Mouse (Mus musculus): ENCODE measurements at regions not wholly inside any gene's neighbourhood (a gene's known extent, or its start where the extent isn't known, plus 50 kb on each side); places are given as distances from the start of the nearest gene placed in this dataset.

- intact Hi-C loops (cut with DNase I) = no loop called here
Observed at GRCm38 (mm10) chr12:26809670-26810069, 340.7 kb downstream of the Cmpk2 start.

DNA sequence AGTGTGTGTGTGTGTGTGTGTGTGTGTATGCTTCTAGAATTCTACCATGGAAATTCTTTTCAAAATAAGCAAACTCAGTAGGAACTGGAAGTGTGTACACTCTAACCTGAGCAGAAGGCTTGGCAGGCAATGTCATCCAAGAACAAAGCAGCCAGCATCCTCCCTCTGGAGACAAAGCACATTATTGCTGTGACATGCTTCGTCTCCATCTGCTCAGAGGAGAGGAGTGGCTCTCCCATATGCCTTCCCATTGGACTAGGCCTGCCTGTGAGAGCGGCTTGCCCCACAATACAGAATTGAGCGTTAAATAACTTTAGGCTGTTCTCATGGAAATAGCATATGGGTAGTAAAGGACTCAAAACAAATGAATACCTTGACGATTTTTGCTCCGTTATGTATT, 333.5 kb downstream of the Cmpk2 start:
- no peak for DNase-seq
- intact Hi-C loops (cut with DNase I) = no loop called here

More at GRCm38 (mm10) chr12:26809670-26810069, 340.7 kb downstream of the Cmpk2 start:
- no peak for DNase-seq

DNA sequence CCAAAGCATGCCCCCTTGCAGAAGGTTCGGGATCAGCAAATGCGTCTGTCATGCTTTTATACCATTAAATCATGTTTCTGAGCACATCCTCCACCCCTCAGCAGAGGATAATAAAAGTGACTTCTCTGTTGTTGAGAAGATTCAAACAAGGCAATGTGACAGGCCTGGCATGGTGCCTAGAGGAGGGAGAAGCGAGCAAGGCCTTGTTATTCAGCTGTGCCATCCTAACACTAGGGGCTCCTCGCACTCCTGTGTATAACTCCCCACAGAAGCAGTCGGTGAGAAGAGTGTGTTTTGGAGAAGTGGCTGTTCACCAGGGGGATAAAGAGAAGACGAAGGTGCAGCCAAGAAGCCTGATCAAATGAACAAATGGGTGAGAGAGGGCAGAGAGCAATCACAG, 330.3 kb downstream of the Cmpk2 start:
- no peak for DNase-seq
- intact Hi-C loops (cut with DNase I) = no loop called here

DNA sequence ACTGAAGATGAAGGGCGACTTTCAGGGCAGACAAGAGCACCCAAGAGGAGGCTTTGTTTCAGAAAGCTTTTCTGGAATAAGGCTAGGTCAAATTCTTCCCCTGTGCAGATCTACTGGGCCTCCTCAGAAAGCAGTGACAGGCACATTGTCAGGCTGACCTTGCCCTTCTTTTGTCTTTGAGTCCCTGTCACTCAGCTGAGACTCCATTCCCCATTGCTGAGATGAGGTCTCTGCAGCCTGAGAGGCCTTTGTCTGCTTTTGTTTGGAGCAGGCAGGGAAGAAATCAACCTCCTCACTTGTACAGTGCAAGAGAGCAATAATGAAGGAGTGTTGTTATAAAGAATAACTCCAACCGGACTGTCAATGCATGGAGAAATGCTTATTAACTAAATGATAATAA, 327.4 kb downstream of the Cmpk2 start:
- DNase-seq = no peak
- intact Hi-C loops (cut with DNase I) = no loop called here

DNA sequence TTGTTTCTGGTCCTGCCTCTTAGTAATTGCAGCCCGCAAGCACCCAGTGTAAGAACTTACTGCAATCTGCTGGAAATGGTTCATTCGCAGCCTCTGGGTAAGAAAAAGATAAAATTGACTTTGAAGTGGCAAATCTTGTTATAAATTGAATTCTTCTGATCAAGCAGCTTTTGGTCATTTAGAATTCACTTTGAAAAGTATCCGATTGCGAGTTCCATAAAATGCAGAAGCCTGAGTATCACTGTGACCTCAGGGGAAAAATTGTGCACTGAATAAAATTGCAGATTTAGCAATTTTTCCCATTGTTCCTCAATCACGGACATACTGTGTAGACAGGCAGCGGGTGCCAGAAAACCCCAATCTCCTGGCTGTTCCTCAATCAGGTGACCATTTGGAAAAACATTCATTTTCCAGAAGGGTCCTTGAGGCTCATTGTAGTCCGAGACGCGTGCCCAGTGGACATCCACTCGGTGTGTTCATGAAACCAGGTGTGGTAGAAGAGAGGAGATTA, 320.4 kb downstream of the Cmpk2 start:
- intact Hi-C loops (cut with DNase I) = no loop called here
- DNase-seq = no peak

DNA sequence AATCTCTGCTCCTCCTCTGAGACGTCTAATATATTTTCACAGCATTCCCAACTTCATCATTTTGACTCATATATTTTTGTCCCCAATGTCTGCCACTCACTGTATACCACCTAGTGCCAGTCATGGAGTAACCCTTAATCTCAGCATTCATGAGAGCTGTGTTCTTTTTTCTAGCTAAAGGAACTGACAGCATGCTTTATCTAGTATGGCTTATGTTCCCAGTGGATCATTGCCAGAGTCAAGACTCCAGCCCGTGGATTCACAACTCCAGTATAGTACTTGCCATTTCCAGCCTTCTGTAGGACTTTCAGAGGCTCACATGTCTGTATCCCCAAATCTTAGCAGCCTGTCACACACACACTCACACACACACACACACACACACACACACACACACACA, 316.5 kb downstream of the Cmpk2 start:
- no peak for DNase-seq
- intact Hi-C loops (cut with DNase I) = no loop called here

DNA sequence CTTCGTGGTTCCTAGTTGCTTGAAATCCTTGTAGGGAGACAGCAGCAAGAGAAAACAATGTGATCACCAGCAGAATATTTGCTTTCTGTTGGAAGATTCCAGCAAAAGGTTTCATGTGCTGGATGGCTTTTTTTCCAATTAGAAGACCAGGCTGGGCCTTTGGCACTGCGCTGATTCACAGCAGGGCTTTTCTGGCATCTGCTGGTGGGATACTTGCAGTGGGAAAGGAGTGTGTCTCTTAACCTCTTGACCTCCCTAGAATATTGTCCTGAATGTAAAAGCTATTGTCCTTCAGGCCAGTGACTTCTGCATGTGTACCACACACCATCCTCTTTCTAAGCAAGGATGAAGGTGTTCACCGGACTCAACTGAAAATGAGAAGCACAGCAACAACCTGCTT, 315.4 kb downstream of the Cmpk2 start:
- DNase-seq = no peak
- intact Hi-C loops (cut with DNase I) = no loop called here

DNA sequence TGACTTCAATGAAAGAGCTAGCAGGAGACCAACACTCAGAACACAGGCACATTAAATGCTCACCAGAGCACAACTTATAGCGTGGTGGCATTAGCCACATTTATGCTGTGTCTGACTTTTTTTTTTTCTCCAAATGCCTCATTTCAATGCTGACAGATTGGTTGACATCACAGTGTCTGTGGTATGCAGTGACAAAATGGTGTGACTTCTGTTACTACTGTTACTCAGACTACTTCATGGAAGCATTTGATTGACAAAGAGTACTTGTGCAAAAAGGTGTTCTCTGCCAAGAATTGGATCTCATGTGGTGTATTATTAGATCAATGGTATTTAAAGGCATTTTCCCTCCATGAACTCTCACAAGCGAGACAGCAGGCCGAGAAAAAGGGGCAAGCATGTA, 314.8 kb downstream of the Cmpk2 start:
- intact Hi-C loops (cut with DNase I) = no loop called here
- no peak for DNase-seq

DNA sequence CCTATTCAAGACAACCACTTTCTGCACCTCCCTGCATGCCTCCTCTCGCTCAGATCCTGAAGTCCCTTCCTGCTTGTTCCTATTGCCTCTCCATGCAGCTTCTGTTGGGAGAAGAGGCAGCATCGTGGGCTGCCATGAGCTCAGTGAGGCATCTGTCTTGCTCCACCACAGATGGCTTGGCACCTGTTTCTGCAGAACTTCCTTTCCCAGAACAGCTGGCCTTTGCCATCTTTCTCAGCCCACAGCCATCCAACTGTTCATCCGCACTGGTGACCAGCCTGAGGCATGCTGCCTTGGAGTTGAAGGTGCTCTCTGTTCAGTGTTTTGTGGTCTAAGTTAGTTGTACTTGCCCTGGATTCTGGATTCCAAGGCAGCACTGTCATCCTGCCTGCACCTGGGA, 312.5 kb downstream of the Cmpk2 start:
- intact Hi-C loops (cut with DNase I) = no loop called here
- no peak for DNase-seq

DNA sequence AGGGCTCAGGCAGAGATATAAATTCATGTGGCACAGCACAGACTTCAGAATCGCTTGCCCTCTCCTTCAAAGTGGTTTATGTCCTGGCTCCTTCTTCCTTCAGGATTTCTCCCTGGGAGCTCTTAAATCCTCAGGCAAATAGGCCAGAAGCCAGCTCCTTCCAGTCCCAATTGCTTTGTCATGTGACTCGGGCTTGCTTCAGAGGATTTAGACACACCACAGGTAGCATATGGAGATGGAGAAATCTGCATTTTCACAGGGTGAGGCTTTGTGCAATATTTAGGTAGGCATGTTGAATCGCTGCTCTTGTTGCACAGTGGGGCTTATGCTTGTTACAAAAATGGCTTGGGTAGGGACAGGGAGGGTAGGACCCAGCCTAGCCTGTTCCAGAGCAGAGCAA, 309.8 kb downstream of the Cmpk2 start:
- DNase-seq = no peak
- intact Hi-C loops (cut with DNase I) = no loop called here

GRCm38 (mm10) chr12:26776986-26777385, 308.0 kb downstream of the Cmpk2 start:
- DNase-seq = no peak
- intact Hi-C loops (cut with DNase I) = no loop called here

DNA sequence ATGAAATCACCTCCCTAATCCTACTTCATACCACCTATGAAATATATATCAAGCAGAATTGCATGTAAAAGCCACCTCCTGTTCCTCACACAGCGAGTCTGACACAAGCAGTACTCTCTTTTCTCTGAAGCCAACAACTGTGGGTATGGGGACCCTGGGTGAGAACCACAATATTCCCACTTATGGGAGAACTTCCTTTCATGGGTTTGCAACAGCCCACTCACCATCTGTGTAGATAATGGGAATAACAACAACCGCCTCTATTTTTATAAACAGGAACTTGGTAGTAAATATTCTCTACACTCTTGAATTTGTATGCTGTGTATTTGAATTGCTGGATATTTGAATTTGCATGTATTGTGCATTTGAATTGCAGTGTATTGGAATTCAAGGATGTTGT, 305.0 kb downstream of the Cmpk2 start:
- no peak for DNase-seq
- intact Hi-C loops (cut with DNase I) = no loop called here

GRCm38 (mm10) chr12:26770753-26771583, 302.0 kb downstream of the Cmpk2 start:
- intact Hi-C loops (cut with DNase I) = no loop called here
- DNase-seq = no peak

GRCm38 (mm10) chr12:26767551-26767950, 298.5 kb downstream of the Cmpk2 start:
- DNase-seq = no peak
- intact Hi-C loops (cut with DNase I) = no loop called here

DNA sequence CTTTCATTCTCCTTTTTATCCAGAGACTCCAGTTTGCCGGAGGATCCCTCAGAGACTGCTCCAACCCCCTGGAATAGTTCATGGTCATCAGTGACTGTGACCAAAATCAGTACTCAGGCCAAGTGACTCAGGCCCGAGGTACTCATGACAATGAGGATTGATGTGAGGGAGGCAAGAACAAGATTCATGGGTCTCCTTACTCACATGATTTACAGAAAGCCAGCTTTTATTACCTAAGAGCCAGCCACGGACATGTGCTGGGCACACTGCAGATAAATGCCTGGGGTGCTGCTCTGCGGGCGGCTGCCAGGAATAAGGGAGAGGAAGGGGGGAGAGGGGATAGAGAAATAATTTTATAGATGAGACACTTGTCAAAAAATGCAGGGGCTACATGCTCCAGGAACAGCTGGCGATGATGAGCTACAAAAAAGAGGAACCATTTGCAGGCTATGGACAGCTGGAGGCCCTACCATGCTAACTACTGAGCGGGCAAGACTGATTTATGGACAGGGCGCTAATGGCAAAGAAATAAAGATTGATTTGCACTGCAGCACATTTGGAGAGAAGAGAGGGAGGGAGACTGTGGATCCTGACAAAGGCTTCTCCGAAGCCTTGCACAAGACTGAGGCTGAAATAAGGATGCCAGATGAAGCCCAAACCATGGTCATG, 289.8 kb downstream of the Cmpk2 start:
- intact Hi-C loops (cut with DNase I) = no loop called here
- no peak for DNase-seq

GRCm38 (mm10) chr12:26756284-26756683, 287.3 kb downstream of the Cmpk2 start:
- intact Hi-C loops (cut with DNase I) = no loop called here
- no peak for DNase-seq

DNA sequence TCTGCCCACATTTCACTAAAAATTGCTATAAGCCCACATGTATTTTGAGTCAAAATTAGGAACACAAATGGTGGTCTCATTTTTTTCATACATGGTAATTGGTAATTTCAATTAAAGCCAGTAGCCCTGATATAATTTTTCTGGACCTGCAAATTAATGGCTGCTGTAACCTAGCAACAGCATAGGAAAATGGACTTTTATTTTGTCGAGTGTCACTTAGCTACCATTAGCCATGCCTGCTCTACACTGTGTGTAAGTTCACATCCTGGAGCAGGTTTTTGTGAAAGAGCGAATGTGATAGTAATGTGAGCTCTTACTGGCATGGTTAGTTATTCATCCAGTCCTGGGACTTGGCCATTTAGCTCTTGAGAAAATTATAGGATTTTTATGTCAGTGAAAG, 285.6 kb downstream of the Cmpk2 start:
- DNase-seq = no peak
- intact Hi-C loops (cut with DNase I) = no loop called here

- intact Hi-C loops (cut with DNase I) = no loop called here
- DNase-seq = no peak
Observed at GRCm38 (mm10) chr12:26734558-26734897, 265.5 kb downstream of the Cmpk2 start.

DNA sequence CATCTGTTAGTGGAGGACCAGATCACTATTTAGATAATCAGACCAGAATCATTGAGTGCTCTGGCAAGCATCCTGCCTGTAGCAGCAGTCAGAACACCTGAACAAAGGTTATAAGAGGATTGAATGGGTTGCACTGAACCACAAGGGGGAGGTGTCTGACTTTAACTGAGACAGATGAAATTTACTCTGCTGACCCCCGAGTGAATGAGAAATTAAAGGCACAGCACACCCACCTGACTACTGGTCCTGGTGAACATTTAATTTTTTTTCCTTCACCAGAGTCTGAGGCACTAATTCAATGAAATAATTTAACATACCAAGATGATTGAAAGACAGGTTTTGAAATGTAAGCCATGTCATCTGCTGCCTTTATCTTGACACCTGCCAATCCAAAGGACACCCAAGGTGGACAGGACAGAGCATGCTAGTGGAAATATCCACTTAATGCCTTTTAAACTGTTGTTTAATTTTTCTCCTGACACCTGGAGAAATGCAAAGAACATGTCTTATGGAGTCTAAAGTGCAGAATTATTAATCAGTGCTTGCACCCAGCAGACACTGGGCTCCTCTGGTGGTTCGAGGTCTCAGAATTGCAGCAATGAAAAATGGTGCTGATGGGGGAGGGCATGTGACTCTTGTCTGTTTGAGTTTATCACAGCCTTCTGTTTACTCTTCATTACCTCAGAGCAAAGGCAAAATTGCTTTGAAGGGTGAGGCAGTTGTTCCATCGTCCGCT, 265.0 kb downstream of the Cmpk2 start:
- intact Hi-C loops (cut with DNase I) = no loop called here
- DNase-seq = no peak

- intact Hi-C loops (cut with DNase I) = no loop called here
- no peak for DNase-seq
Observed at GRCm38 (mm10) chr12:26723399-26723798, 254.4 kb downstream of the Cmpk2 start.

DNA sequence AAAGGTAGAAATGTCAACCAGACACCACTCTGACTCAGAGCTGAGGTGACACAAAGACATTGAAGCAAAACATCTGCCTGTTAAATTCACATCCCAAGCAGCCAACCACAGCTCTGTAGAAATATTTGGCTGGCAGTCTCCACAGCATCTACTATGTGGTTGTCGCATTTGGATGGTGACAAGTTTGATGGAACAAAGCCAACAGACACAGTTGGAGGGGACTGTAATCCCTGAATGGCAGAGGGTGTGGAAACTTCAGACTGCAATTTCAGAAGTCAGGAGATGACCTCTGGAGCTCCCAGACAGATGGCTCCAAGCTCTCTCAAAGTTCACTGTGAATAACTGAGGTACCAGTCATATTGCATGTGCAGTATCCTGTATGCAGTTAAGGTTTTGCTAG, 229.8 kb downstream of the Cmpk2 start:
- no peak for DNase-seq
- intact Hi-C loops (cut with DNase I) = no loop called here

- intact Hi-C loops (cut with DNase I) = no loop called here
- no peak for DNase-seq
Observed at GRCm38 (mm10) chr12:26688048-26688447, 219.0 kb downstream of the Cmpk2 start.

Measured in heart, postnatal 36 days (tissue).